Mouse (Mus musculus) thymus, adult 2 months (tissue): ENCODE results near the gene Brd3. TPM values are rescaled to one million over a fixed set of nuclear protein-coding genes. Genes with fewer than 3 reads are reported as not detected.
"Not testable (repeated sequence)": the region's sequence is repeated elsewhere in the genome, so short reads cannot be mapped to it uniquely, and the experiment has no call there.

Source experiments
- DNase-seq: peaks from one replicate; pipeline ENCODE4 v3.0.0; 2021
- H3K27ac ChIP-seq: fragments of 200-500 bp; 2 replicates; pipeline ENCODE4 v1.5.1; 2012; ENCODE audit warnings: low read length, control low read depth; ENCODE audit not compliant: control insufficient read depth, insufficient read depth
- H3K27me3 ChIP-seq: fragments of 200-500 bp; 2 replicates; pipeline ENCODE4 v1.6.1; 2012; ENCODE audit warnings: mild to moderate bottlenecking, low read length, moderate library complexity, mixed read lengths; ENCODE audit not compliant: control insufficient read depth, insufficient read depth
- H3K36me3 ChIP-seq: fragments of 200-500 bp; 2 replicates; pipeline ENCODE4 v1.6.1; 2012; ENCODE audit warnings: mild to moderate bottlenecking, low read length, moderate library complexity; ENCODE audit not compliant: control insufficient read depth, insufficient read depth
- H3K4me1 ChIP-seq: fragments of 200-500 bp; replicated peaks from 2 replicates; pipeline ENCODE4 v1.6.1; 2012; ENCODE audit warnings: low read length; ENCODE audit not compliant: control insufficient read depth, insufficient read depth
- H3K4me3 ChIP-seq: fragments of 200-500 bp; 2 replicates; pipeline ENCODE4 v1.5.1; 2012; ENCODE audit warnings: mild to moderate bottlenecking, low read length, control low read depth, moderate library complexity; ENCODE audit not compliant: control insufficient read depth, insufficient read depth
- CTCF ChIP-seq: fragments of 200-500 bp; IDR thresholded peaks from 2 replicates; pipeline ENCODE4 v1.5.1; 2012; ENCODE audit warnings: mild to moderate bottlenecking, control low read depth, low read length, moderate library complexity, borderline replicate concordance; ENCODE audit not compliant: control insufficient read depth, poor library complexity, insufficient read depth; ENCODE audit errors: extremely low read depth
- POLR2A ChIP-seq: fragments of 200-500 bp; IDR thresholded peaks from 2 replicates; pipeline ENCODE4 v1.6.1; 2012; ENCODE audit warnings: mild to moderate bottlenecking, low read length, control low read depth, moderate library complexity; ENCODE audit not compliant: control insufficient read depth, poor library complexity, insufficient read depth; ENCODE audit errors: extremely low read depth
- WGBS: fragments of 180-500 bp; shearing (Covaris S2); methylation state at CpG from one replicate; pipeline ENCODE4 v1.1.7; 2018; 5-methylcytosine and 5-hydroxymethylcytosine counted together
- polyA plus RNA-seq: library from polyadenylated mRNA; depleted of rRNA; stranded (reverse); fragments of >200 nt; gene quantifications from 2 replicates; pipeline ENCODE4 v1.2.3, GENCODE M21; 2012

The Brd3 gene
- polyA plus RNA-seq, 1 experiment, result 53.5 TPM

DNA sequence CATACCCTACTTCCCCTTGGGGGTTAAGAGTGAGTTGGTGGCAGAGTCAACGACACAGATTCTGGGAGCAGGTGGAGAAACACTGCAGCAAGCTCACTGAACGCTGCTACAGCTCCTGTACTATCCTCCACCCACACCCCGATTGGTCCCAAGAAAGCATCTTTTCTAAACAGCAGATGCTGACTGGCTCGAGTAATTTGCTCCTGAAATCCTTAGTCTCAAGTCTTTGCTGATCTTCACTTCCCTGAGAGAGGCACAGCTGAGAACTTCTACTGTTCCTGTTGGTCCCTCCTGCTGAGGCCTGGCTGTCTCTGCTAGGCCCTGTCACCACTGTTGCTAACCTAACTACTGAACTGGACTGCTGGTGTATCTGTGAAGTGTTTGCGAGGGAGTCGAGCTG is 37.2 kb upstream of the Brd3 start:
- Histone ChIP-seq H3K36me3 (no peaks in the 10 kb centered on the region), H3K27me3 (no peaks in the 10 kb centered on the region), H3K4me3 (no peak overlapping the region), H3K27ac (no peak overlapping the region), H3K4me1 (0 out of 2 replicates have a peak, but pooled peaks cover 3% of the 10 kb centered on the region)
- WGBS, result 93% methylated on average over 6 of the region's 6 CpGs
- TF ChIP-seq POLR2A (no peak), CTCF (no peak)
- DNase-seq, result no peak

GRCm38 (mm10) chr2:27541225-27541624 is 33.8 kb upstream of the Brd3 start:
- H3K27ac ChIP-seq, result no peak overlapping the region
- H3K4me1 ChIP-seq, result 0 out of 2 replicates have a peak, but pooled peaks cover 3% of the 10 kb centered on the region
- no peaks in the 10 kb centered on the region for H3K36me3 ChIP-seq
- WGBS, result 92% methylated on average over 3 of the region's 3 CpGs
- H3K4me3 ChIP-seq, result no peak overlapping the region
- DNase-seq, result no peak
- no peaks in the 10 kb centered on the region for H3K27me3 ChIP-seq
- TF ChIP-seq CTCF, result no peak
- no peak for TF ChIP-seq POLR2A

- no peak for DNase-seq
- no peak for TF ChIP-seq CTCF
- no peak for TF ChIP-seq POLR2A
- peaks cover 6% of the 10 kb centered on the region for H3K36me3 ChIP-seq
- 17% methylated on average over 10 of the region's 10 CpGs for WGBS
- H3K4me1 ChIP-seq, result 0 out of 2 replicates have a peak, but pooled peaks cover 3% of the 10 kb centered on the region
- H3K27me3 ChIP-seq, result no peaks in the 10 kb centered on the region
- peak overlapping the region; percentile 59 for H3K4me3 ChIP-seq
- H3K27ac ChIP-seq, result no peak overlapping the region; the same call in 1 of the 2 replicates
Observed at GRCm38 (mm10) chr2:27540515-27540836, 33.0 kb upstream of the Brd3 start.

- Histone ChIP-seq H3K27ac (peak overlapping the region; percentile 68), H3K4me3 (peak overlapping the region; percentile 59), H3K4me1 (0 out of 2 replicates have a peak, but pooled peaks cover 3% of the 10 kb centered on the region), H3K27me3 (no peaks in the 10 kb centered on the region), H3K36me3 (peaks cover 11% of the 10 kb centered on the region)
- DNase-seq, result peak; percentile 90
- WGBS, result under 1% methylated on average over 46 of the region's 46 CpGs
- TF ChIP-seq POLR2A (peak; percentile 66), CTCF (0 out of 2 replicates have a peak, but pooled peaks have one; percentile 29)
Observed at GRCm38 (mm10) chr2:27539772-27540514, 32.5 kb upstream of the Brd3 start.

DNA sequence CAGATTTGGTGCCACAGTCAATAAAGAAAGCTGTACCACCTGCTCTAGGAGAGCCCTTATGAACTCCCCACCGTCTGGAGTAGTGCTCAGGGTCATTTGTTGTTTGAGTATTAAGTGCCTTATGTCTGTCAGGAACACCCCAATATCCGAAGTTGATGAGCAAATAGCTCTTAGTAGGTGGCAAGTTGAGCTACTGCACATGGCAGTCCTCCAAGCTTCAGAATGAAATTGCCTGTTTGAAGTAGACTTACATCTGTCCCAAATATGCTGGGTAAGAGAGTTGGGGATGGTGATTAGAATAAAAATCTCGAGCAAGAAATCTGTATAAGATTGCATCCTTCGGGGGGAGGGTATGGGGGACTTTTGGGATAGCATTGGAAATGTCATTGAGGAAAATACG is 31.9 kb upstream of the Brd3 start:
- no peak for DNase-seq
- Histone ChIP-seq H3K27me3 (no peaks in the 10 kb centered on the region), H3K27ac (no peak overlapping the region), H3K4me1 (0 out of 2 replicates have a peak, but pooled peaks cover 3% of the 10 kb centered on the region), H3K4me3 (no peak overlapping the region), H3K36me3 (peaks cover 15% of the 10 kb centered on the region)
- 46% methylated on average over 5 of the region's 5 CpGs for WGBS
- TF ChIP-seq CTCF (no peak), POLR2A (no peak)

- H3K27me3 ChIP-seq, DNase-seq, H3K27ac ChIP-seq, H3K4me1 ChIP-seq, H3K4me3 ChIP-seq: not testable (repeated sequence)
- WGBS, result 86% methylated on average over 5 of the region's 5 CpGs
- H3K36me3 ChIP-seq, result peaks cover 22% of the 10 kb centered on the region
Observed at GRCm38 (mm10) chr2:27538455-27539330, 31.2 kb upstream of the Brd3 start.

DNA sequence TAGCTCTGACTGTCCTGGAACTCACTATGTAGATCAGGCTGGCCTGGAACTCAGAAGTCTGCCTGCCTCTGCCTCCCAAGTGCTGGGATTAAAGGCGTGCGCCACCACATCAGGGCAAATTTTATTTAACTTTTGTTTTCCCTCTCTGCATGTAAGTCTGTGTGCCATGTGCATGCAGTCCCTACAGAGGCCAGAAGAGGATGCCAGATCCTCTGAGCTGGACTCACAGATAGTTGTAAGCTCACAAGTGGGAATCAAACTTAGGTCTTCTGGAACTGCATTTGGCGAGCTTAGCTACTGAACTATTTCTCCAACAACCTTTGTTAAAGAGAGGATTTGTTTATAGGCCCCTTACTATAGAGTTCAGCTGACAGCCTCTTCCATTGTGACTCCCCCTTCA is 10.8 kb upstream of the Brd3 start:
- TF ChIP-seq POLR2A (no peak), CTCF (no peak)
- Histone ChIP-seq H3K4me1 (peaks cover 16% of the 10 kb centered on the region), H3K36me3 (peaks cover 33% of the 10 kb centered on the region), H3K27ac (no peak overlapping the region), H3K27me3 (no peaks in the 10 kb centered on the region), H3K4me3 (no peak overlapping the region)
- no peak for DNase-seq
- WGBS, result 97% methylated on average over 3 of the region's 3 CpGs
